In genomic region chr11:50174111-50174729, GRCm38 (mm10) we compare ENCODE assay signal across 7 mouse cellular contexts. TPM values are rescaled to one million over a fixed set of nuclear protein-coding genes. Genes with fewer than 3 reads are reported as not detected.
DNase-seq lines count a peak whose midpoint lies in the region; ATAC-seq and TF ChIP-seq lines count a peak whose summit lies in the region.
"Not testable (repeated sequence)": the region's sequence is repeated elsewhere in the genome, so short reads cannot be mapped to it uniquely, and the experiment has no call there.

Gene Mrnip, plus strand, starts transcription at chr11:50174444.

- peaks cover 26% of the 10 kb centered on the region for H3K4me1 ChIP-seq in heart, embryonic 13.5 days
- not testable (repeated sequence) for H3K4me1 ChIP-seq in lung, postnatal 0 days (ENCODE audit: insufficient read depth, low read depth, low read length)
- peaks cover 13% of the 10 kb centered on the region for H3K4me1 ChIP-seq in neural tube, embryonic 13.5 days (replicated peaks)

- not testable (repeated sequence) for H3K27me3 ChIP-seq in heart, embryonic 13.5 days (replicated peaks); lung, postnatal 0 days (replicated peaks; ENCODE audit: insufficient read depth, low read length); neural tube, embryonic 13.5 days

- peak within 1 kb of the TSS; percentile 91 for H3K9ac ChIP-seq in heart, embryonic 13.5 days
- peak within 1 kb of the TSS; percentile 69 for H3K9ac ChIP-seq in lung, postnatal 0 days (replicated peaks; ENCODE audit: low read depth)
- H3K9ac ChIP-seq in neural tube, embryonic 13.5 days = peak within 1 kb of the TSS; percentile 87

- peak; percentile 4; the same call in 1 of the 2 replicates for ATAC-seq in erythroid progenitor cell, adult 5-6 weeks (replicated peaks; ENCODE audit: low FRiP score, poor library complexity, severe bottlenecking)
- not testable (repeated sequence) for ATAC-seq in heart, embryonic 13.5 days (ENCODE audit: extremely low read depth, insufficient number of reproducible peaks, low FRiP score, low TSS enrichment)
- peak; percentile 34 for ATAC-seq in lung, postnatal 0 days
- peak; percentile 54 for ATAC-seq in neural tube, embryonic 13.5 days (ENCODE audit: low read depth)

- peak within 1 kb of the TSS; percentile 95 for H3K4me2 ChIP-seq in heart, embryonic 13.5 days
- peak within 1 kb of the TSS; percentile 91 for H3K4me2 ChIP-seq in lung, postnatal 0 days (replicated peaks; ENCODE audit: low read depth, low read length)
- peak within 1 kb of the TSS; percentile 81 for H3K4me2 ChIP-seq in neural tube, embryonic 13.5 days

- TF ChIP-seq EP300 in lung, postnatal 0 days (IDR thresholded peaks at IDR 0.05) = not testable (repeated sequence)

- H3K4me3 ChIP-seq in heart, embryonic 13.5 days = peak within 1 kb of the TSS; percentile 81
- H3K4me3 ChIP-seq in lung, postnatal 0 days (ENCODE audit: low read depth, low read length) = peak within 1 kb of the TSS; percentile 57
- peak within 1 kb of the TSS; percentile 74 for H3K4me3 ChIP-seq in neural tube, embryonic 13.5 days

- TF ChIP-seq CTCF in lung, postnatal 0 days (IDR thresholded peaks at IDR 0.05) = not testable (repeated sequence)

- not testable (repeated sequence) for DNase-seq in adrenal gland, postnatal 4 days (ENCODE audit: low spot score in 2 of 2); left cerebral cortex, postnatal 4 days; lung, postnatal 0 days (ENCODE audit: low spot score)
- peak; percentile 99 for DNase-seq in kidney, adult 9 months

- peaks cover 37% of the 10 kb centered on the region for H3K36me3 ChIP-seq in heart, embryonic 13.5 days
- H3K36me3 ChIP-seq in lung, postnatal 0 days (ENCODE audit: insufficient read depth, low read length) = not testable (repeated sequence)
- peaks cover 53% of the 10 kb centered on the region for H3K36me3 ChIP-seq in neural tube, embryonic 13.5 days

- 4% methylated on average over 19 of the region's 19 CpGs for WGBS in heart, embryonic 13.5 days
- 3% methylated on average over 19 of the region's 19 CpGs for WGBS in lung, postnatal 0 days
- WGBS in neural tube, embryonic 13.5 days = 8% methylated on average over 19 of the region's 19 CpGs

- intact Hi-C loops in left cerebral cortex, postnatal 4 days (cut with DNase I) = not testable (repeated sequence)

- H3K27ac ChIP-seq in heart, embryonic 13.5 days (replicated peaks) = peak within 1 kb of the TSS; percentile 59
- H3K27ac ChIP-seq in lung, postnatal 0 days (ENCODE audit: low read length) = peak within 1 kb of the TSS; percentile 57
- H3K27ac ChIP-seq in neural tube, embryonic 13.5 days (replicated peaks) = peak within 1 kb of the TSS; percentile 89

- not testable (repeated sequence) for H3K9me3 ChIP-seq in heart, embryonic 13.5 days; lung, postnatal 0 days (ENCODE audit: low read length); neural tube, embryonic 13.5 days

RNA-seq across cellular contexts. Expression of gene Mrnip, which starts in this region (rescaled TPM):
- 10 to 100 TPM; 24.8 to 26.2 TPM for total RNA-seq in adrenal gland, postnatal 4 days (2021)
- 2.5 and 6.1 TPM in 2 replicates for total RNA-seq in erythroid progenitor cell, adult 5-6 weeks (2015; ENCODE audit: low replicate concordance)
- total RNA-seq in erythroid progenitor cell, adult 5-6 weeks (2017; ENCODE audit: low replicate concordance) = 0.51 TPM in 1 of 2 replicates, not detected in the other
- polyA plus RNA-seq in heart, embryonic 13.5 days (2015; fragmentation: Nextera tagmentation; extraction: Ambion mirVana) = 12.8 and 13.0 TPM in 2 replicates
- total RNA-seq in left cerebral cortex, postnatal 4 days (2021) = 10 to 100 TPM; 19.1 to 20.3 TPM
- 6.9 and 9.0 TPM in 2 replicates for polyA plus RNA-seq in lung, postnatal 0 days (2015; fragmentation: Nextera tagmentation; extraction: Ambion mirVana)
- 23.1 and 31.9 TPM in 2 replicates for polyA plus RNA-seq in neural tube, embryonic 13.5 days (2015; fragmentation: Nextera tagmentation; extraction: Ambion mirVana)
